Mouse (Mus musculus): Measurements from ENCODE around the gene Rasal1. TPM values are rescaled to one million over a fixed set of nuclear protein-coding genes. Genes with fewer than 3 reads are reported as not detected.

Gene Rasal1
- polyA plus RNA-seq, 1 experiment from 2014 or later: 0.60 TPM

DNA sequence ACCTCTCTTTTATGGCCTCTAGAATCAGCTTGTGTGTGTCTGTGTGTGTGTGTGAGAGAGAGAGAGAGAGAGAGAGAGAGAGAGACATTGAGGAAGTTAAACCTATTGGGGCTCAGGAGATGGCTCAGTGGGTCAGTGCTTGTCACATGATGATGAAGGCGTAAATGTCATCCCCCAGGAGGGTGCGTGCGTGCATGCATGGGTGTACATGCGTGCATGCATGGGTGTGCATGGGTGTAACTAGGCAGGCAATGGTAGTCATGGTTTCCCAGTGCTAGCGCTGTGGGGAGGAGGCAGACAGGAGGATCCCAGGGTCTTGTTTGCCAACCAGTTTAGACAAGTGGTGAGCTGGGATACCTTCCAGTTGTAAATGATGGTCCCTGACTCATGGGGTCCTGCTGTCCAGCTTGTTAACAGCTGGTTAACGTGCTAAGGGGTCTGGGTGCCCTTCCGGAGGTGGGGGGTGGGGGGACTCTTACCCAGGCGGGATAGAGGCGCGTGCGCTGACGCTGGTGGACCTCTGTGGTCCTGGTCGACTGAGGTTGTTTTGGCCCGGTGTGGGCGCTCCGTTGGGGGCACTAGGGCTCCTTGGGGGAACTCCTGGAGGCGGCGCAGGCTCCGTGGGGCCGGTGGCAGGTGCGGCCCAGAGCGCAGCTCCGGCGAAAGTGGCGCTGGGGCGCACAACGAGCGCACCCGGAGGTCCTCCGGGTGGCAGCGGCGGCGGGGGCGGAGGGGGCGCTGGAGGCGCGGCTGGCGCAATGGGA is 45.5 kb downstream of the Rasal1 start:
- Histone ChIP-seq H3K36me3 (no peaks in the 10 kb centered on the region), H3K4me1 (peaks cover 18% of the 10 kb centered on the region), H3K9me3 (no peaks in the 10 kb centered on the region), H3K27ac (no peak overlapping the region), H3K27me3 (ENCODE audit: insufficient read depth, poor library complexity, severe bottlenecking) (peaks cover 92% of the 10 kb centered on the region), H3K4me3 (peak overlapping the region; percentile 51)
- DNase-seq (ENCODE audit: low spot score): no peak
- 13% methylated on average over 38 of the region's 38 CpGs for WGBS

GRCm38 (mm10) chr5:120694695-120695074 is 46.1 kb downstream of the Rasal1 start:
- no peaks in the 10 kb centered on the region for H3K9me3 ChIP-seq
- H3K4me1 ChIP-seq: peaks cover 18% of the 10 kb centered on the region
- peaks cover 98% of the 10 kb centered on the region for H3K27me3 ChIP-seq (ENCODE audit: insufficient read depth, poor library complexity, severe bottlenecking)
- no peak overlapping the region for H3K27ac ChIP-seq
- peak overlapping the region; percentile 51 for H3K4me3 ChIP-seq
- no peaks in the 10 kb centered on the region for H3K36me3 ChIP-seq
- no peak for DNase-seq (ENCODE audit: low spot score)
- WGBS: 4% methylated on average over 41 of the region's 41 CpGs

DNA sequence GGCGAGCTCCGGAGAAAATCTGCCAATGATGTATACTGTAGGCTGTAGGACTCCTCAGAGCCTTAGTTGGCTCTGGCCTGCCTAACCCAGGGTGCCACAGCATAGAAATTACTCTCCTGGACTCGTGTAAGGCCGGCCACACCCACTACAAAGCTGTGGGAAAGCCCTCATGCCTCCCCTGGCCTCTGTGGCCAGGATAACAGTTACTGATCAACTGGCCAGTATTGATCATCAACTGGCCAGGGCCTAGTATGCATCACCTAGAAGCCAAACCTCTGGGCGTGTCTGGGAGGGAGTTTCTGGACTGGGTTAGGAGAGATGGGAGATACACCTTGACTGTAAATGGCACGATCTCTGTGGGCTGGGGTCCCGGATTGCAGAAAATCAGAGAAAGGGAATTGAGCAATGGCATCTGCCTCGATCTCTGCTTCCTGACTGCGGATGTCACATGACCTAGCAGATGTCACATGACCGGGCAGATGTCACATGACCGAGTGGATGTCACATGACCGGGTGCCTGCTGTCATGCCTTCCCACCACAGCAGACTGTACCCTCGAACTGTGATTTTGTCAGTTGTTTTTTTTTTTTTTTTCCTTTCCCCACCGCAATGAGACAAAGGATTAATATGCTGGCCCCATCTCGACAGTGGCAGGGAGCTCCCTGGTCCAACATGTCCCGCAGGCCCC is 47.6 kb downstream of the Rasal1 start:
- Histone ChIP-seq H3K4me3 (no peak overlapping the region), H3K4me1 (peaks cover 18% of the 10 kb centered on the region)
- 72% methylated on average over 16 of the region's 16 CpGs for WGBS

GRCm38 (mm10) chr5:120696865-120697264 is 48.3 kb downstream of the Rasal1 start:
- H3K9me3 ChIP-seq: no peaks in the 10 kb centered on the region
- H3K27me3 ChIP-seq (ENCODE audit: insufficient read depth, poor library complexity, severe bottlenecking): peaks cover 100% of the 10 kb centered on the region
- WGBS: 56% methylated on average over 4 of the region's 4 CpGs
- no peak for DNase-seq (ENCODE audit: low spot score)
- peaks cover 18% of the 10 kb centered on the region for H3K4me1 ChIP-seq
- H3K4me3 ChIP-seq: no peak overlapping the region
- H3K27ac ChIP-seq: no peak overlapping the region
- H3K36me3 ChIP-seq: no peaks in the 10 kb centered on the region

More for the DNA sequence above, 47.6 kb downstream of the Rasal1 start:
- Histone ChIP-seq H3K36me3 (no peaks in the 10 kb centered on the region), H3K27ac (no peak overlapping the region), H3K27me3 (ENCODE audit: insufficient read depth, poor library complexity, severe bottlenecking) (peaks cover 100% of the 10 kb centered on the region), H3K9me3 (no peaks in the 10 kb centered on the region)
- no peak for DNase-seq (ENCODE audit: low spot score)

DNA sequence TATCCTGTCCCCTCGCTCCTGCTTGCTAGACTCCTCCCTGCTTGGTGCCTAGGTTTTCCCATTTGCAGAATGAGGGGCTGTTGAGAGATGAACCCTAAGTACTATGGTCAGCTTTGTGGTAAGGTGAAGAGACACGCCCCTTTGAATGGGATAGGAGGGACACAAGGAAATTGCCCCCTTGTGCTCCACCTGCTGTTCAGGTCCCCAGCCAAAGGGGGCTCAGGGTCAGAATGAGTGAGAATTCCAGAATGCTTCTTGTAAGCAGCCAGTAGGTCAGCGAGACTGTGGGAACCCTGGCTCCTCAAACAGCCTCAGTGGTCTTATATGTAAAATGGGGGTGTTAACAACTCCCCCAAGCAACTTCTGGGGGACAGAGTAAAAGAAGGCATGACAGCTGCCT is 49.6 kb downstream of the Rasal1 start:
- Histone ChIP-seq H3K4me3 (no peak overlapping the region), H3K36me3 (no peaks in the 10 kb centered on the region), H3K27ac (no peak overlapping the region), H3K4me1 (peaks cover 18% of the 10 kb centered on the region), H3K9me3 (no peaks in the 10 kb centered on the region), H3K27me3 (ENCODE audit: insufficient read depth, poor library complexity, severe bottlenecking) (peaks cover 97% of the 10 kb centered on the region)
- WGBS: 44% methylated on average over 3 of the region's 3 CpGs
- DNase-seq (ENCODE audit: low spot score): no peak

DNA sequence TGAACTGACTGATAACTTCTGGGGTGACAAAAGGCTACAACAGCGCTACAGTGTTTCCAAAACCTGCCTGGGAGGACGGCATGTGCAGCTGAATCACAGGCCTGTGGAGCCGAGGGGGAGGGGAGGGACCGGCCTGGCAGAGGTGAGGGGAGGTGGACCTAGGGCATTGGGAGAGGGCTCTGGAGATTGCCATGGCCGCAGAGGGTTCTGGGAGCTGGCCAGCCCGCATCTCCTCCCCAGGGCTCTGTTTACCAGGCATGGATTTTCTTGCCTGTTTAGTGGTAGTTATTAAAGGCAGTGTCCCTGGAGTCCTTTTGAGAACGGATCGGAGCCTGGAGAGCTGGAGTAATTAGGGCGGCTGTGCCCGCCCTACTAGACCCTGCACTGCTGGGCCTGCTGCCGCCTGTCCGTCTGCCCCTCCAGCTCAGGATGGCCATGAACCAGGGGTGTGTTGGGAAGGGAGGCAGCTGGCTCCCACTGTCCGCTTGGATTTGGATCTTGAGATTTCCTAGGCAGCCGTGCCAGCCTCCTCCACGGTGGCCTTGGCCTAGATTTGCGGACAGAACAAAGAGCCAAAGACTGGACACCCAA is 50.3 kb downstream of the Rasal1 start:
- Histone ChIP-seq H3K4me1 (peaks cover 18% of the 10 kb centered on the region), H3K9me3 (no peaks in the 10 kb centered on the region), H3K27ac (no peak overlapping the region), H3K27me3 (ENCODE audit: insufficient read depth, poor library complexity, severe bottlenecking) (peaks cover 96% of the 10 kb centered on the region), H3K4me3 (no peak overlapping the region), H3K36me3 (no peaks in the 10 kb centered on the region)
- 54% methylated on average over 16 of the region's 16 CpGs for WGBS
- DNase-seq (ENCODE audit: low spot score): no peak

- WGBS: 69% methylated on average over 11 of the region's 11 CpGs
Observed at GRCm38 (mm10) chr5:120700996-120701790, 52.6 kb downstream of the Rasal1 start.

GRCm38 (mm10) chr5:120702421-120702820 is 53.8 kb downstream of the Rasal1 start:
- Histone ChIP-seq H3K4me1 (peaks cover 22% of the 10 kb centered on the region), H3K27ac (no peak overlapping the region), H3K27me3 (ENCODE audit: insufficient read depth, poor library complexity, severe bottlenecking) (peaks cover 96% of the 10 kb centered on the region), H3K9me3 (no peaks in the 10 kb centered on the region), H3K4me3 (no peak overlapping the region), H3K36me3 (no peaks in the 10 kb centered on the region)
- 74% methylated on average over 4 of the region's 4 CpGs for WGBS
- DNase-seq (ENCODE audit: low spot score): no peak

More at GRCm38 (mm10) chr5:120700996-120701790, 52.6 kb downstream of the Rasal1 start:
- no peak overlapping the region for H3K27ac ChIP-seq
- no peaks in the 10 kb centered on the region for H3K36me3 ChIP-seq
- peaks cover 96% of the 10 kb centered on the region for H3K27me3 ChIP-seq (ENCODE audit: insufficient read depth, poor library complexity, severe bottlenecking)
- no peak overlapping the region for H3K4me3 ChIP-seq
- no peaks in the 10 kb centered on the region for H3K9me3 ChIP-seq
- DNase-seq (ENCODE audit: low spot score): no peak
- H3K4me1 ChIP-seq: peaks cover 17% of the 10 kb centered on the region

- no peak overlapping the region for H3K4me3 ChIP-seq
- no peak overlapping the region for H3K27ac ChIP-seq
- peaks cover 96% of the 10 kb centered on the region for H3K27me3 ChIP-seq (ENCODE audit: insufficient read depth, poor library complexity, severe bottlenecking)
- WGBS: 70% methylated on average over 2 of the region's 2 CpGs
- peaks cover 22% of the 10 kb centered on the region for H3K4me1 ChIP-seq
- H3K36me3 ChIP-seq: no peaks in the 10 kb centered on the region
- H3K9me3 ChIP-seq: no peaks in the 10 kb centered on the region
- DNase-seq (ENCODE audit: low spot score): no peak
Observed at GRCm38 (mm10) chr5:120702969-120703368, 54.4 kb downstream of the Rasal1 start.

DNA sequence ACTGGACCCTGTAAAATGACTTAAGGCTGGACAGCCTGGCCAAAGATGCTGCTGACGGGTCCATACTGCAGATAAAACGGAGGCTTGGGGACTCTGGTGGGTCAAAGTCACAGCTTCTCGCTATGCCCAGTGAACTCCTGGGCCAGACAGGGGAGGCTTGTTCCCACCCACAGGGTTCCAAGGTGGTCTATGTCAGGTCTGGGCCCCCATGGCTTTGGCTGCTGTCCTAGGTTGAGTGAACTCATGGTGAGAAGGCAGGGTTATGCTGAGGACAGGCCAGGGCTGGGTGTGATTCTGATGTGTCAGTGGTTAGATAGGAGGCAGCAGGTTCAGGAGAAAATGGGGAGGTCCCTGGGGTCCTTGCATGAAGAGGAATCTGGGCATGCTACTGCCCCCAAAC is 55.0 kb downstream of the Rasal1 start:
- H3K4me3 ChIP-seq: no peak overlapping the region
- peaks cover 19% of the 10 kb centered on the region for H3K4me1 ChIP-seq
- no peaks in the 10 kb centered on the region for H3K36me3 ChIP-seq
- no peak for DNase-seq (ENCODE audit: low spot score)
- peaks cover 96% of the 10 kb centered on the region for H3K27me3 ChIP-seq (ENCODE audit: insufficient read depth, poor library complexity, severe bottlenecking)
- no peaks in the 10 kb centered on the region for H3K9me3 ChIP-seq
- H3K27ac ChIP-seq: no peak overlapping the region
- WGBS: 66% methylated on average over 3 of the region's 3 CpGs

- Histone ChIP-seq H3K9me3 (no peaks in the 10 kb centered on the region), H3K4me1 (peaks cover 15% of the 10 kb centered on the region), H3K27ac (no peak overlapping the region), H3K4me3 (no peak overlapping the region), H3K27me3 (ENCODE audit: insufficient read depth, poor library complexity, severe bottlenecking) (peaks cover 96% of the 10 kb centered on the region), H3K36me3 (no peaks in the 10 kb centered on the region)
- DNase-seq (ENCODE audit: low spot score): no peak
- WGBS: 38% methylated on average over 6 of the region's 6 CpGs
Observed at GRCm38 (mm10) chr5:120704421-120704820, 55.8 kb downstream of the Rasal1 start.

DNA sequence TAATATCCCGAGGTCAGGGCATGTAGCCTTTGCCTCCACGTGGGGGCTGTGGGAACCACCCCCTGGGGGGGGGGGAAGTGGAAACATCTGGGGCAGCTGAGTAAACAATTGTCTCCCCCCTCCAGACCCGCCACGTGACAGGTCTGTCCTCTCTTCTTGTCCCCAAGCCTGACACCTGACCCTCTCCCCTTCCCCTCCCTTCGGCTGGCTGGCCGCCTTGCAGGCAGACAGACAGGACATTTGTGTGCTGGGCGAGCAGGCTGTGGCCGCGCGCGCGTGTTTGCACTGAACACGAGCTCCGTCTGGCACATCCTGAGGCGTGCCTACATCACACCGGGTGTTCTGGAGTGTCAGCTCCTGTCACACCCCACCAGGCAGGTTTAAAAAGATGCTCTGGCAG is 57.9 kb downstream of the Rasal1 start:
- no peaks in the 10 kb centered on the region for H3K36me3 ChIP-seq
- peaks cover 32% of the 10 kb centered on the region for H3K4me1 ChIP-seq
- no peaks in the 10 kb centered on the region for H3K9me3 ChIP-seq
- H3K27ac ChIP-seq: peak overlapping the region; percentile 42; the same call in 1 of the 2 replicates
- H3K27me3 ChIP-seq (ENCODE audit: insufficient read depth, poor library complexity, severe bottlenecking): peaks cover 96% of the 10 kb centered on the region
- H3K4me3 ChIP-seq: peak overlapping the region; percentile 46
- 6% methylated on average over 16 of the region's 16 CpGs for WGBS
- no peak for DNase-seq (ENCODE audit: low spot score)
